21 mouse cellular contexts compared by ENCODE assay signal in the genomic region with DNA sequence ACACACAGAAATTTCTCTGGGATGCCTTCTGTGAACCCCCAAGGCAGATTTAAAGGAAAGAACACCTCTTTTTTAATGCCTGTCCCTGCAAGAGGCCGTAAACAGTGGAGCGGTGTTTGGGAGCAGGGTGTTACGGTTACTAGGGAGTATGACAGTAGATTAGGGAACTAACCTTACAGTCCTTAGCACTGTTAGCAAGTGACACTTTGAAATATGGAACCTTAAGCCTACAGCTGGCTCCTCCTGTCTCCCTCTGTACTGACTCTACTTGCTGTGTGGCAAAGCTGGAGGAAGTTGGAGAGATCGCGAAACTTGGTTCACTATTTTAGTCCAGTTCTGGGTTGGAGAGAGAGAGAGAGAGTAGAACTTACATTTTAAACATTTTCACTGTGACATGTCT. TPM values are rescaled to one million over a fixed set of nuclear protein-coding genes. Genes with fewer than 3 reads are reported as not detected.
DNase-seq lines count a peak whose midpoint lies in the region; ATAC-seq and TF ChIP-seq lines count a peak whose summit lies in the region.
"Had no signal": no experiment of that assay in that cellular context is flagged by ENCODE, and none has a peak within 500 bp of the region (broad histone marks: within the 10 kb centered on the region; RNA-seq: fewer than 3 reads in every experiment).

No protein-coding gene starts in this region.

- no peak overlapping the region for H3K27ac ChIP-seq in heart, embryonic 10.5 days
- H3K27ac ChIP-seq in liver, adult 2 months (replicated peaks; ENCODE audit: insufficient read depth, low read depth, low read length), result 0 out of 2 replicates have a peak overlapping the region, but pooled peaks have one; percentile 4
- no peak overlapping the region for H3K27ac ChIP-seq in liver, embryonic 11.5 days (ENCODE audit: low read depth, low read length)
- H3K27ac ChIP-seq: layer of hippocampus, adult 2 months; limb, embryonic 12.5 days; macrophage; midbrain, embryonic 13.5 days had no signal

- H3K36me3 ChIP-seq in heart, embryonic 10.5 days, result 0 out of 2 replicates have a peak, but pooled peaks cover 3% of the 10 kb centered on the region
- H3K36me3 ChIP-seq in liver, adult 2 months (ENCODE audit: control insufficient read depth, insufficient read depth, low read length), result peaks cover 10% of the 10 kb centered on the region; the same call in 1 of the 2 replicates
- no peaks in the 10 kb centered on the region for H3K36me3 ChIP-seq in liver, embryonic 11.5 days (ENCODE audit: control insufficient read depth, insufficient read depth, low read length)
- H3K36me3 ChIP-seq: limb, embryonic 12.5 days; midbrain, embryonic 13.5 days had no signal

- H3K4me2 ChIP-seq in liver, embryonic 11.5 days, result no peak overlapping the region
- H3K4me2 ChIP-seq: limb, embryonic 12.5 days; midbrain, embryonic 13.5 days had no signal

- H3K4me3 ChIP-seq in heart, embryonic 10.5 days, result no peak overlapping the region
- H3K4me3 ChIP-seq in liver, adult 2 months (ENCODE audit: insufficient read depth, low read depth, low read length), result no peak overlapping the region
- no peak overlapping the region for H3K4me3 ChIP-seq in liver, embryonic 11.5 days (ENCODE audit: low read depth, low read length)
- H3K4me3 ChIP-seq: erythroblast, embryonic 14.5 days; layer of hippocampus, adult 2 months; limb, embryonic 12.5 days; midbrain, embryonic 13.5 days had no signal

- no peak for TF ChIP-seq POLR2A in liver, adult 2 months (IDR thresholded peaks at IDR 0.05; ENCODE audit: extremely low read depth, insufficient read depth, low read length)

- peaks cover 24% of the 10 kb centered on the region for H3K4me1 ChIP-seq in heart, embryonic 10.5 days
- H3K4me1 ChIP-seq in liver, adult 2 months (ENCODE audit: control insufficient read depth, insufficient read depth, low read length), result peaks cover 42% of the 10 kb centered on the region
- H3K4me1 ChIP-seq in liver, embryonic 11.5 days (replicated peaks; ENCODE audit: control insufficient read depth, insufficient read depth, low read length), result peaks cover 15% of the 10 kb centered on the region

- H3K9me3 ChIP-seq in heart, embryonic 10.5 days, result no peaks in the 10 kb centered on the region
- H3K9me3 ChIP-seq in liver, embryonic 11.5 days (ENCODE audit: control insufficient read depth, low read length), result no peaks in the 10 kb centered on the region
- H3K9me3 ChIP-seq: limb, embryonic 12.5 days; midbrain, embryonic 13.5 days had no signal

- H3K27me3 ChIP-seq in heart, embryonic 10.5 days (ENCODE audit: insufficient read depth, poor library complexity, severe bottlenecking), result no peaks in the 10 kb centered on the region
- no peaks in the 10 kb centered on the region for H3K27me3 ChIP-seq in liver, adult 2 months (ENCODE audit: control insufficient read depth, insufficient read depth, low read length)
- H3K27me3 ChIP-seq in liver, embryonic 11.5 days (replicated peaks; ENCODE audit: control insufficient read depth, insufficient read depth, low read length), result no peaks in the 10 kb centered on the region
- H3K27me3 ChIP-seq: limb, embryonic 12.5 days; midbrain, embryonic 13.5 days; Patski had no signal

- H3K9ac ChIP-seq in liver, adult 2 months (ENCODE audit: low read depth, low read length), result peak overlapping the region; percentile 24
- no peak overlapping the region for H3K9ac ChIP-seq in liver, embryonic 11.5 days (ENCODE audit: low read depth, low read length)
- H3K9ac ChIP-seq: limb, embryonic 12.5 days; midbrain, embryonic 13.5 days had no signal

- DNase-seq in heart, embryonic 10.5 days (ENCODE audit: low spot score), result peak; percentile 63
- DNase-seq in heart, postnatal 4 days, result no peak
- DNase-seq in liver, adult 2 months (ENCODE audit: extremely low read depth, low read depth, low spot score), result no peak
- no peak for DNase-seq in liver, embryonic 11.5 days (ENCODE audit: low spot score)
- no peak for DNase-seq in natural killer cell, adult 2 months (ENCODE audit: low spot score in 2 of 2)
- DNase-seq: cerebellum, postnatal 25 days; gastrocnemius, postnatal 36 days; kidney, postnatal 10 days; right cerebral cortex, adult 18-20 months; thymus, adult 2 months had no signal

- no peak for ATAC-seq in liver, embryonic 11.5 days (replicated peaks; ENCODE audit: low FRiP score)
- peak; percentile 71 for ATAC-seq in common myeloid progenitor, adult 5-6 weeks (replicated peaks; ENCODE audit: low read depth, poor library complexity, severe bottlenecking)
- ATAC-seq in monocyte, adult 5-6 weeks (replicated peaks; ENCODE audit: insufficient number of reproducible peaks, low FRiP score, low TSS enrichment, poor library complexity, severe bottlenecking), result peak; percentile 83
- ATAC-seq: forebrain, embryonic 14.5 days; hindbrain, embryonic 16.5 days; intestine, postnatal 0 days; midbrain, embryonic 13.5 days; Patski had no signal

- H3K79me2 ChIP-seq in liver, adult 2 months (ENCODE audit: control insufficient read depth, insufficient read depth, low read length), result peaks cover 60% of the 10 kb centered on the region

- 87% methylated on average over 5 of the region's 5 CpGs for WGBS in heart, embryonic 10.5 days
- WGBS in liver, adult 2 months, result 68% methylated on average over 5 of the region's 5 CpGs
- 71% methylated on average over 5 of the region's 5 CpGs for WGBS in liver, embryonic 11.5 days

- no peak for TF ChIP-seq CTCF in liver, adult 2 months (IDR thresholded peaks at IDR 0.05; ENCODE audit: low read depth, low read length)

RNA-seq across cellular contexts. Expression of a gene that starts 5.0 kb away (rescaled TPM):
- 39.3 and 54.0 TPM in 2 replicates for polyA plus RNA-seq in heart, embryonic 10.5 days (2016; fragmentation: Nextera tagmentation; extraction: Ambion mirVana)
- total RNA-seq in heart, postnatal 4 days (2021), result 10 to 100 TPM; 77.8 to 78.7 TPM
- total RNA-seq in liver, adult 2 months (2014; rRNA removed), result 67.4 and 78.9 TPM in 2 replicates
- polyA plus RNA-seq in liver, adult 2 months (2012; rRNA removed), result 34.3 and 36.4 TPM in 2 replicates
- 27.0 and 34.1 TPM in 2 replicates for polyA plus RNA-seq in liver, embryonic 11.5 days (2014; fragmentation: Nextera tagmentation; extraction: Ambion mirVana)
- 12.9 and 37.7 TPM in 2 replicates for total RNA-seq in common myeloid progenitor, adult 5-6 weeks (2017)
- total RNA-seq in monocyte, adult 5-6 weeks (2017), result 72.7 to 80.3 TPM (median 79.6 TPM) in 3 replicates
